Mouse (Mus musculus) testis, postnatal 14 days (tissue): Measurements from ENCODE around the gene Dst.

Experiments used
- DNase-seq: peaks from one replicate; pipeline ENCODE4 v3.0.0; 2021; ENCODE audit warnings: low spot score

Gene Dst

DNA sequence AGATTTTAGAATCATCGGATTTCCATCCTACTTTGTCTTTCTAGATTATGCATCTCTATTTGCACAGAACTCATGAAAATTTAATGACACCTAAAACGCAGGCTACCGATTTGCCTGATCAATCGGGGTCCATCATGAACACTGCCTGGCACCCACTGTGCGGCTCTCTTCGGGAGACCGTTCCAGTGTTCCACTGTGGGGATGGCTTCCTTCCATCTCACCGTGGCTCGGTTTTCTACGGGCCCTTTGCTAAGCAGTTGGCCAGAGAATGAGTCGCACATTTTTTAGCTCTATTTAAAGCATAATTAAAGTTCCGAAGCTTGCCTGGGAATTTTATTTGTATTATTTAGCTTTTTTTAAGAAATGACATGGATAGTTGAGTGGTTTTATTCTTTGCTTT, 72.4 kb downstream of the Dst start:
- DNase-seq: no peak

- no peak for DNase-seq
These were observed 81.6 kb downstream of the Dst start for GRCm38 (mm10) chr1:33989643-33990042.

GRCm38 (mm10) chr1:33991067-33991466, 83.0 kb downstream of the Dst start:
- DNase-seq: no peak

- no peak for DNase-seq
These were observed 84.8 kb downstream of the Dst start for GRCm38 (mm10) chr1:33992810-33993209.

GRCm38 (mm10) chr1:33994201-33994600, 86.2 kb downstream of the Dst start:
- no peak for DNase-seq

DNA sequence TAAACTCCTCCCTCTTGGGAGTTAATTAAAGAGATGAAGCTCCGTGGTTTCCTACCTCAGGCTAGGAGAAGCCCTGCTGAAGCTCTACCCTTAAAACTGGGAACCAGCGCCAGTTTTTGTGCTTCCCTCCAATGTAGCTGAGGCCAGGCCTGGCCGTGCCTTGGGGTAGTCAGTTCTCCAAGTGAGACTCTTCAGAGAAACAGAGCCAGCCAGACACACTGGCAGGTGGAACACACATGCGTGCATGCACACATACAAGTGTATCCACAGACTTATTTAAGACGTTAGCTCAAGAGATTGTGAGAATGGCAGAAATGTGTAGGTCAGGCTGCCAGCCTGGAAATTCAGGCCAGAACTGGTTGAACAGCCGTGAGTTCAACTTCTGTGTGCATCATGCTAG, 87.4 kb downstream of the Dst start:
- no peak for DNase-seq

GRCm38 (mm10) chr1:33996105-33996887, 88.3 kb downstream of the Dst start:
- DNase-seq: no peak

- no peak for DNase-seq
These were observed 94.3 kb downstream of the Dst start for GRCm38 (mm10) chr1:34002321-34002720.

DNA sequence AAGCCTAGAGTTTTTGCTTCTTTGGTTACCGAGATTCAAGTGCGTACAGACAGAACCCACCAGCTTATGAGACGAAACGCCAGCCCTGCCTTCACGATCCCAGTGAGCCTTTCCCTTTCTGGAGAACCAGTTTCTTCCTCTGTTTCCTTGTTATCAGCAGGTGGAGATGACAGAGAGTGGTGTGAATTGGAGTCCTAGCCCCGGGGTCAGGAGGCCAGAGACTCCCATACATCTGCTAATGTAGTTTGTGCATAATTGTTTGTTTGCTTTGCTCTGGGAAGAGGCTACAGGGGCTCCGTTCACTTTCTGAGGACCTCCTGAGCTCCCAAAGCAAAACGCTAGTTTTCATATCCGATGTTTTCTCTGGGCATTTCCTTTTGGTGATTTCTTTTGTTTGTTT, 94.9 kb downstream of the Dst start:
- DNase-seq: no peak

DNA sequence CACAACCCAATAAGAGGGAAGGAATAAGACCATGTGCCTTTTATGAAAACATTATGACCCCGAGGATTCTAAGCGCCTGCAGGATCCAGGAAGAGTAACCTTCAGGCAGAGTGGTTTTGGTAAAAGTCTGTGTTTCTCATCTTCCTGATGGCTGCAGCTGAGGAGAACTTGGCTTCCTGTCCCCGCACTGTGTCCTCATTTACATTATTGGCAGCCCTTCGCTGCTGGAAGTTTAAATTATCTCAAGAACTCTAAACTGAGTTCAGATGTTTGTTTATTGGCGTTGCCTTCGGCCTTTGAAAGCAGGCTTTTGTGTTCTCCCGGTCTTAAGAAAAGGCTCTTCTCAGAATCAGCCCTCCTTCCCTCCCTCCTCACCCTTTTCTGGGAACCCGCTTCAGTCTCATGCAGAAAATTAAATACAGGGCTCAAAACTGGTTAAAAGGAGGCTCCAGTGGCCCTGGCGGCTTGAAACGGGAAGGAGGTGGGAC, 97.3 kb downstream of the Dst start:
- no peak for DNase-seq

DNA sequence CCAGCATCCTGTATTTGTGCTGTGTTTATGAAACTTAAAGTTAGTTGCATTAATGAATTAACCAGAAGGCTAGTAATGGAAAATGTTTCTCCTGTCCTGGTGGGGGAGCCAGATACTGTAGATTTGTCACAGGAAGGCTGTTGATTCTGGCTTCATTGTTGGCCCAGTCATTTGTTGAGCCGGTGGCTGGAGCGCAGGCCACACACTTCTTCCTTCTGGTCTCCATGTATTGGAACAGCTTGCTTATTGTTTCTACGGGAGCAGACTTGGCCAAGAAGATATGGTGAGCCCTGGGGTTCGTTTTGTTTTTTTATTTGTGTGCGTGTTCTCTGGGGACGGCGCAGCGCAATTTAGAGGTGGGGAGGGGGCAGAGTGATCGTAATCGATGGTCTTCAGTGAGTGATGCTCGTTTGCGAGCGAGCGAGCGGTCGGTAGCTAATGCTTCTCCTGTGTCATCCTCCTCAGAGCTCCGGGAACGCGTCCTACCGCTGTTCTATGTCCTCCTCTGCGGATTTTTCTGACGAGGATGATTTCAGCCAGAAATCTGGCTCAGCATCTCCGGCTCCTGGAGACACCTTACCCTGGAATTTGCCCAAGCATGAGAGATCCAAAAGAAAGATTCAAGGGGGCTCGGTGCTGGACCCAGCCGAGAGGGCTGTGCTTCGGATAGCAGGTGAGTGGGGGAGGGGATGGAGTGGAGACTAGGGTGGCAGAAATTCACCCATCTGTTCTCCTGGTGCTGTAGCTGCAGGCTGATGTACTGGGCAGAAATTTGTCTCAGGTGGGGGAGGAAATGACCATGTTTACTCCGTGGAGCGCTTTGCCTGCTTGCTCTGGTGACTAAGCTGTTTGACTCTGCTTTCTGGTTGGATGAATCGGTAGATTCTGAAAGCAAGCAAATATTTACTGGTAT, 98.0 kb downstream of the Dst start:
- DNase-seq: peak; percentile 28

DNA sequence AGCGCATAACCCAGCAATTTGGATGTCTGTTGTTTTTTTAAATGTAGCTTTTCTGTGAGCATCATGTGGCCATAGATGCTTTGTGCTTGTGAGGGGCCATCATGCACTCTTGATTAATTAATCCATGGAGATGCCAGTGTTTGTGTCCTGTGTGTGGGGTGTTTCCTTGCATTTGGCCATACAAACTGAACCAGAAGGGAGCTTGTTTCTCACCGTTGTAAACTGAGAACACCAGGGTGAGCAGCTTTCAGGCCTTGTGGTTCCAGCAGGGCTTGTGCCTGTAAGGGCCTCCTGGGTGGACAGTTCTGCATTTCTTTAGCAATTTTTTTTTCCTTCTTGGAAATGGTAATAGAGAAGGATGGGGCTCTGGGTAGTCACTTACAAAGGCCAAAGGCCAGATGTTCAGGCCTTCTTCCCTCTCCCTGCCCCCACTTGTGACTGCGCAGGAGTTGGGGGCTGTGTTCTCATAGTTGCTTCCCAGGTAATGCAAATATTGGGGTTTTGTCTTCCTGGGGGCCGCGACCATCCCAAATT, 98.9 kb downstream of the Dst start:
- DNase-seq: no peak

- DNase-seq: no peak
These were observed 99.4 kb downstream of the Dst start for GRCm38 (mm10) chr1:34007379-34007778.

DNA sequence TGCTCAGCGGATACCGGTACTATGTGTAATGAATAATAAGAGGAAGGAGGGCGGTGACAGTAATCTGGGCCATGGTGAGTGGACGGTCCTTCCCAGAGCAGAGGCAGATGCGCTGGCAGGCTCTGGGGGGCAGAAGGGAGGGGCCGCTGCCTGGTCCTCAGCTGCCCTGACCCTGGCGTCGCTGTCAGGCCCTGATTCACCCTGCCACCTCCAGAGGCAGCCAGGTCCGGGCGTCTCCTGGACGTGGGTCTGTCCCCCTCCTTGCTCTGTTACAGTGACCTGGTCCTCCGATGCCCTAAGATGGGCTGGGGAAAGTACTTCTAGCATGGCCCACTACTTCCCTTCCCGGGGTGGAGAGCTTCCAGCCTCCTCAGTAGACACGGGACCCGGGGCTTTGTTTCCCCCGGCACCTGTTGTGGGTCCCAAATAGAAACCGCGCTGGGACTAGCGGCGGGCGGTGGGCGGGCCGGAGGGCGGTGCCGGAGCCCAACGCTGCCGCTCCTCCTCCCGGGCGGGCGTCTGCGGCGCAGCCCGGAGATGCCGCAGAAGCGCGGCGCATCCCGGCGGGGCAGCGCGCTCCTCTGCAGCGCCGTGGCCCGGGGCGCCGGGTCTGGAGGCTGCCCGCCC, 103.1 kb downstream of the Dst start:
- DNase-seq: peak; percentile 28

- DNase-seq: peak; percentile 8
These were observed 103.8 kb downstream of the Dst start for GRCm38 (mm10) chr1:34011821-34012271.

- DNase-seq: no peak
These were observed 105.5 kb downstream of the Dst start for GRCm38 (mm10) chr1:34013490-34013889.

DNA sequence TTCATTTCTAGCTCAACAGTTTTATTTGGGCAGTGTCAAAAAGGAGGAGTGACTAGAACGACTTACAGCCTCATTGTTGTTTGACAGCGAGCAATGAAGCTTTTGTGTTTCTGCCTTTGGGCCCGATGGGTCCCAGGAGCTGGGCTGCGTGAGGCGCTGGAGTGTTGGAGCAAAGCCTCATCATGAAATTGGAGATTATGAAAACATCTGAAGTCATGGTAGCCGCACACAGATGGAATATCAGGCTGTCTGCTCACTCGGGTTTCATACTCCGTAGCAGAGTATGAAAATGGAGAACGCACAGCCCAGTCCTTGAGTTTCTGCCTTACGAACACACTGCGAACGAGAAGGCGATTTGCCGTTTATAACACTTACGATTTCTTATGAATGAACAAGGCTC, 108.8 kb downstream of the Dst start:
- DNase-seq: no peak

- no peak for DNase-seq
These were observed 109.3 kb downstream of the Dst start for GRCm38 (mm10) chr1:34017323-34017722.

- DNase-seq: no peak
These were observed 112.6 kb downstream of the Dst start for GRCm38 (mm10) chr1:34020599-34020998.

GRCm38 (mm10) chr1:34021574-34021973, 113.5 kb downstream of the Dst start:
- DNase-seq: no peak

GRCm38 (mm10) chr1:34023154-34023553, 115.1 kb downstream of the Dst start:
- no peak for DNase-seq

- DNase-seq: no peak
These were observed 117.9 kb downstream of the Dst start for GRCm38 (mm10) chr1:34025879-34026278.
